Mouse (Mus musculus) intestine, postnatal 0 days (tissue): ENCODE measurements at regions not wholly inside any gene's neighbourhood (a gene's known extent, or its start where the extent isn't known, plus 50 kb on each side); places are given as distances from the start of the nearest gene placed in this dataset.

Source experiments
- ATAC-seq: fragments of 200-750 bp; cut with Nextera tagmentation; 2 replicates; pipeline ENCODE4 v1.8.0; 2017; ENCODE audit warnings: mild to moderate bottlenecking, moderate TSS enrichment, moderate library complexity
- H3K27ac ChIP-seq: fragments of 300-500 bp; sonication (generic); 2 replicates; pipeline ENCODE4 v1.5.1; 2014; ENCODE audit warnings: mild to moderate bottlenecking, low read depth, low read length, moderate library complexity
- H3K27me3 ChIP-seq: fragments of 300-500 bp; sonication (generic); replicated peaks from 2 replicates; pipeline ENCODE4 v1.6.1; 2014; ENCODE audit warnings: low read length, mixed read lengths; ENCODE audit not compliant: control insufficient read depth, insufficient read depth
- H3K36me3 ChIP-seq: fragments of 300-500 bp; sonication (generic); 2 replicates; pipeline ENCODE4 v1.6.1; 2014; ENCODE audit warnings: mild to moderate bottlenecking, moderate library complexity; ENCODE audit not compliant: control insufficient read depth, insufficient read depth
- H3K4me1 ChIP-seq: fragments of 300-500 bp; sonication (generic); replicated peaks from 2 replicates; pipeline ENCODE4 v1.6.1; 2014; ENCODE audit warnings: antibody characterized with exemption, low read length, mixed read lengths; ENCODE audit not compliant: control insufficient read depth, insufficient read depth
- H3K4me2 ChIP-seq: fragments of 300-500 bp; sonication (generic); replicated peaks from 2 replicates; pipeline ENCODE4 v1.6.1; 2014; ENCODE audit warnings: low read depth, mild to moderate bottlenecking, moderate library complexity
- H3K4me3 ChIP-seq: fragments of 300-500 bp; sonication (generic); 2 replicates; pipeline ENCODE4 v1.5.1; 2014; ENCODE audit warnings: low read depth, low read length
- H3K9ac ChIP-seq: fragments of 300-500 bp; sonication (generic); 2 replicates; pipeline ENCODE4 v1.6.1; 2014; ENCODE audit warnings: mild to moderate bottlenecking, low read depth, low read length
- H3K9me3 ChIP-seq: fragments of 300-500 bp; sonication (generic); 2 replicates; pipeline ENCODE4 v1.6.1; 2016; ENCODE audit warnings: mixed run types; ENCODE audit not compliant: control insufficient read depth
- CTCF ChIP-seq: sonication (generic); IDR thresholded peaks from 2 replicates; pipeline ENCODE4 v1.5.1; 2016; ENCODE audit warnings: low read depth, mild to moderate bottlenecking, control low read depth, antibody characterized with exemption, moderate library complexity
- WGBS: fragments of 180-500 bp; shearing (Covaris S2); extraction: QIAGEN DNeasy Blood & Tissue Kit; methylation state at CpG from one replicate; pipeline ENCODE4 v1.1.7; 2014; 5-methylcytosine and 5-hydroxymethylcytosine counted together

DNA sequence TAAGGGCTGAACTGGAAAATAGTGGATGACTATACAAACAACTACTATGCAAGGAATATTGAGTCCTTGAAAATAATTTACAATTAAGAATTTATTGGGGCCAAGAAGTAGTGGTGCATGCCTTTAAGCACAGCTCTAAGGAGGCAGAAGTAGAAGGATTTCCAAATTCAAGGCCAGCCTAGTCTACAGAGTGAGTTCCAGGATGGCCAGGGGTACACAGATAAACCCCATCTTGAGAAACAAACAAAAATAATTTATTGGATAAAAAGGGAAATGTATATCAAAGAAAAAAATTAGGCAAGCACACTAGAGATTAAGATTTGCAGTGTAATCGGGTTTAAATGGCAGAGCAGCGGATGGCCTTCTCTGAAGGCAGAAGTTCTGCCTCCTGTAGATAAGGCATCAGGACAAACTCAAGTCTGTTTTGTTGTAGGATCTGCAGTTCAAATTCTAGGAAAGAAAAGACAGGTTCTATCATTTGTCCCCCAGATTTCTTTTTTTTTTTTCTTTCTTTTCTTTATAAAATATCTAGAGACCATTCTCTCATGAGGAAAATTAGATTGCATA is 110.7 kb upstream of the Man2a1 start:
- Histone ChIP-seq H3K4me1 (no peaks in the 10 kb centered on the region), H3K27me3 (no peaks in the 10 kb centered on the region), H3K9me3 (no peaks in the 10 kb centered on the region), H3K4me3 (no peak overlapping the region), H3K4me2 (no peak overlapping the region), H3K9ac (no peak overlapping the region), H3K36me3 (no peaks in the 10 kb centered on the region), H3K27ac (no peak overlapping the region)
- no peak for ATAC-seq
- 90% methylated on average over 2 of the region's 2 CpGs for WGBS
- no peak for TF ChIP-seq CTCF

DNA sequence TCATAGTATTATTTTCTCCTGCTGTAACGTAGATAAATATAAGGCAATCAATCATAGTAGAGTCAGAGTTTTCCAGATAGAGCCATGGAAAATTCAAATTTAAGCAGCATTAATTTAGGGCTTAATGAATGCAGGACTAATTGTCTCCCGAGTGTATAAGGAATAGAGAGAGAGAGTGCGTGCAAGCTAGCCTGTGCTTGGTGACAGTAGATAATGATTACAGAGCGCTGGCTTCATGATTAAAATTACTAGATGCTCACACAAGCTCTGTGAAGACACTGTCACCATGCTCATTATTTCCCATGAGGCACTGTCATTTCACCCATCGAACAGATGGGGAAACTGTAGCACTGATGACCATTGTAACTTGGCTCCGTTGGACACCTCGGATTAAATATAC is 109.9 kb upstream of the Man2a1 start:
- Histone ChIP-seq H3K9ac (no peak overlapping the region), H3K4me3 (no peak overlapping the region), H3K4me1 (no peaks in the 10 kb centered on the region), H3K9me3 (no peaks in the 10 kb centered on the region), H3K27me3 (no peaks in the 10 kb centered on the region), H3K27ac (no peak overlapping the region), H3K4me2 (no peak overlapping the region), H3K36me3 (no peaks in the 10 kb centered on the region)
- 92% methylated on average over 7 of the region's 7 CpGs for whole genome bisulfite sequencing
- no peak for ATAC-seq
- TF ChIP-seq CTCF = no peak

DNA sequence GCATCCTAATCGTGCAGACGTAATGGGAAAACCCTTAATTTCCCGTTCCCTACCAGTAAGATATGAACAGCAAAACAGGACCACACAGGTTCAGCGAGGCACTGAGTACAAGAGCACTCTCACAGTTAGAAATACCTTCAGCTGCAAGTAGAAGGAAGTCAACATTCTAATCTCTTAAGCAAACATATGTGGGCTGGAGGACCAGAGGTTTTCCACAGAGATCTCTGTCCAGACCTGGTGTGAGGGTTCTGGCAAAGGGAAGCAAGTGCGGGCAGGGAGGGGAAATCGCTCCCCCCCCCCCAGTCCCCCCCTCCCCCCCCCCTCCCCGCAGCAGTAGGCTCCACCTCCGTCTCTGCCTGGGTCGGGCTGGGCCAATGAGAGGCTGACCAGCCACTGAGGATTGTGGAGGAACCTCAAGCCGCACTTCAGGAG is 108.6 kb upstream of the Man2a1 start:
- 25% methylated on average over 8 of the region's 10 CpGs for WGBS
- Histone ChIP-seq H3K4me1 (no peaks in the 10 kb centered on the region), H3K27me3 (no peaks in the 10 kb centered on the region), H3K4me3 (no peak overlapping the region), H3K9me3 (no peaks in the 10 kb centered on the region), H3K36me3 (no peaks in the 10 kb centered on the region), H3K9ac (no peak overlapping the region), H3K4me2 (no peak overlapping the region), H3K27ac (no peak overlapping the region)
- TF ChIP-seq CTCF = no peak
- ATAC-seq = peak; percentile 28; the same call in 1 of the 2 replicates

DNA sequence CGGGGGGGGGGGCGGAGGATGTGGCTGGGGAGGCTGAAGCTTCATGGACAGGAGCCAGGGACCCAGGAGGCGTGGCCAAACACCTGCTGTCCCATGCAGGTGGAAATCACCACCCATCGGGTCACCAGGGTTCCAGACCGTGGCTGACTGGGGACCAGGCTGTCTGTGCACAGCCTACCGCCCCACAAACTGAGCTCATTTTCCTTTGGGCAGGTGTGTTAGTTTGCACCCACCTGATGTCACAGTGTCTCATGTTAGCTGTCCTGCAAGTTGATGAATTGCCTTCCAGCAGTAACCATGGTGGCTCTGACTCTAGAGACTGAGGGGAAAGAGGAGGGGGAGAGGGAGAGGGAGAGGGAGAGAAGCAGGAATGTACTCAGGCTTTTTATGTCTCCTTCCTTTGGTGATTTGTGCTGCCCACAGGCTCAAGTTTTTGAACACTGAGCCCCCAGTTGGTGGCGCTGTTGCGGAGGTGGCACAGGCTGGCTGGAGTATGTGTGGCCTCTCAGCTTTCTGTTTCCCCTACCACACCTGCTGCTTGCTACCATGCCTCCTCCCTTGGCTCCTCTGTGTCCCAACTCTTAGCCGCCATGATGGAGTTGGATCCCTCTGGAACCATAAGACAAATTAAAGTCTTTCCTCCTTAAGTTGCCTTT is 107.8 kb upstream of the Man2a1 start:
- peak; percentile 63 for TF ChIP-seq CTCF
- ATAC-seq = no peak
- 34% methylated on average over 7 of the region's 9 CpGs for WGBS

DNA sequence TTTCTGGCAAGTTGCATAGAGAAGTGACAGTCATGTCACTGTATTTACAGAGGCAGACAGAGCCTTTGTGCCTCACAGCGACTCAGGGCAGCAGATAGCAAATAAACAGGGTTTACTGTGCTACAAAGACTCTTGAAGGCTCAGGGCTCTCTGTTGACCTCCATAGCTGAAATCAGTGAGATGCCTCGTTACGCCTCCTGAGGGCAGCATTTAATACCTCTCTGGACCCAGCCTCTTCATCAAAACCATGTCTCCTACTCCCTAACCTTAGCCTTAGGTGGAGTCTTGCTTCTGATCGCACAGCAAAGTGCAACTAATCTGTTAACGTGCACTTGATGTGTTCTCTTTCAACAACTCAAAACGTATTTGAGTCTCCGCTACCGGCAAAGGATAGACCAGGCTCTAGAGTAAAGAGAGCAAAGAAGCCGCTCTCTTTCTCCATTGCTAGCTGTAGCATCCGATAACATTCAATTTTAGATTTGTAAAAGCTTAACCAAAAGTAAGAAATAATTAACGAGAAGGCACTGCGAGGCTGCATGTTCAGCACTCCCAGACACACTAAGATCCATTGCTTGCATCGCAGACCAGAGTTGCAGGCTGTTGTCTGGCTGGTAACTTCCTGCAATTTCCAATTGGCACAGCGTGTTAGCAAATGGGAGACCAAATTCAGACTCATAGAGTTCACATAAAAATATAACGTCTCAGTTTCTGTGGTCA is 101.1 kb upstream of the Man2a1 start:
- no peaks in the 10 kb centered on the region for H3K9me3 ChIP-seq
- H3K36me3 ChIP-seq = no peaks in the 10 kb centered on the region
- H3K27ac ChIP-seq = no peak overlapping the region
- TF ChIP-seq CTCF = peak; percentile 73
- WGBS = 51% methylated on average over 15 of the region's 15 CpGs
- H3K9ac ChIP-seq = no peak overlapping the region
- H3K4me3 ChIP-seq = no peak overlapping the region
- H3K4me2 ChIP-seq = no peak overlapping the region
- no peaks in the 10 kb centered on the region for H3K27me3 ChIP-seq
- no peak for ATAC-seq
- H3K4me1 ChIP-seq = no peaks in the 10 kb centered on the region

More for the DNA sequence above, 107.8 kb upstream of the Man2a1 start:
- Histone ChIP-seq H3K4me2 (no peak overlapping the region), H3K27me3 (no peaks in the 10 kb centered on the region), H3K9me3 (no peaks in the 10 kb centered on the region), H3K4me3 (no peak overlapping the region), H3K4me1 (no peaks in the 10 kb centered on the region), H3K36me3 (no peaks in the 10 kb centered on the region), H3K27ac (no peak overlapping the region), H3K9ac (no peak overlapping the region)

DNA sequence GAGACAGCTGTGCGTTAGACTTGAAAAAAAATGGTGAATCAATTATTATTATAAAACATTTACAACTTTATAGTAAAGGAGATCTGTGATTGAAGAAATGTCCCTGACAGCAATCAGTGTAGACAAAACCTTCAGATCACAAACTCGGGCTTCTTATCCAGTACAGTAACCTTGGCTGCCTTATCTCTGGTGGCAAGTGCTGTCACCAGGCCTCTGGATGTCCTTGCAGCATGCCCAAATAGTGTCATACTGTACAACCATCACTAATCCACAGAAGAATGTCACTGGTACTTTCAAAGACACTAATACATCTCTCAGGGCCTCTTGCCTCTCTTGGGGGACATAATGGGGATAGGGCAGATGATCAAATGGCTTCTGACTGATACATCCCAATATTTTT is 98.2 kb upstream of the Man2a1 start:
- H3K27ac ChIP-seq = no peak overlapping the region
- no peaks in the 10 kb centered on the region for H3K4me1 ChIP-seq
- H3K27me3 ChIP-seq = no peaks in the 10 kb centered on the region
- no peak overlapping the region for H3K4me3 ChIP-seq
- H3K9ac ChIP-seq = no peak overlapping the region
- H3K9me3 ChIP-seq = no peaks in the 10 kb centered on the region
- TF ChIP-seq CTCF = no peak
- 76% methylated on average over 2 of the region's 2 CpGs for WGBS
- H3K36me3 ChIP-seq = no peaks in the 10 kb centered on the region
- H3K4me2 ChIP-seq = no peak overlapping the region
- no peak for ATAC-seq
